Mouse (Mus musculus): Measurements from ENCODE around the gene Macrod2.

GRCm38 (mm10) chr2:141449078-141449680 is 1054.1 kb downstream of the Macrod2 start:
- TF ChIP-seq EP300 (IDR thresholded peaks at IDR 0.05; ENCODE audit: low read depth) (no peak), CTCF (IDR thresholded peaks at IDR 0.05; ENCODE audit: low read depth) (no peak)
